Mouse (Mus musculus): Measurements from ENCODE around the gene Mrgpre. TPM values are rescaled to one million over a fixed set of nuclear protein-coding genes. Genes with fewer than 3 reads are reported as not detected.

Mrgpre gene
- total and polyA plus RNA-seq, 2 experiments, result 0.09 to 0.78 TPM

- Histone ChIP-seq H3K4me3 (ENCODE audit: insufficient read depth, low read depth, low read length) (no peak overlapping the region), H3K4me1 (ENCODE audit: control insufficient read depth, insufficient read depth, low read length) (peaks cover 39% of the 10 kb centered on the region), H3K9ac (ENCODE audit: low read depth, low read length) (no peak overlapping the region), H3K36me3 (ENCODE audit: control insufficient read depth, insufficient read depth, low read length) (no peaks in the 10 kb centered on the region), H3K27me3 (ENCODE audit: control insufficient read depth, insufficient read depth, low read length) (no peaks in the 10 kb centered on the region), H3K79me2 (ENCODE audit: control insufficient read depth, insufficient read depth, low read length) (no peaks in the 10 kb centered on the region), H3K27ac (replicated peaks; ENCODE audit: insufficient read depth, low read depth, low read length) (no peak overlapping the region)
- TF ChIP-seq POLR2A (IDR thresholded peaks at IDR 0.05; ENCODE audit: extremely low read depth, insufficient read depth, low read length) (no peak), CTCF (IDR thresholded peaks at IDR 0.05; ENCODE audit: low read depth, low read length) (peak; percentile 30; the same call in 1 of the 2 replicates)
- 16% methylated on average over 4 of the region's 4 CpGs for WGBS
- peak; percentile 95 for DNase-seq (ENCODE audit: extremely low read depth, low read depth, low spot score)
Measured at GRCm38 (mm10) chr7:143752056-143752455, 32.2 kb downstream of the Mrgpre start.

DNA sequence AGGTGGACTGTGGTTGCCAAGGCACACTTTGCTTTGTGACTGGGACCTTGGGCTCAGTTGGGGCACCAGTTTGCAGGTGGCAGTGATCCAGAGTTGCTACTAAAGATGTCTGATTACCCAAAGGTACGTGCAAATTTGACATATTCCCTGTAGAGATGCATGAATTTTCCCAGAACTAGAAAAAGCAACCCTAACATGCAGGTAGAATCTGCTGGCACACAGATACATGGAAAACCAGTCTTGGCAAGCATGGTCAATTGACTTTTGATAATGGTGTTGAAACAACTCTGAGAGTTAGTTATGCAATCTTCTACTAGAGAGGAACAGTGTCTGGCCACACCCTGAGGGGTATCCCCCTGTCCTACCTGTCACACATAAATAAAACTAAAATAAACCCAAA is 32.9 kb downstream of the Mrgpre start:
- Histone ChIP-seq H3K27me3 (ENCODE audit: control insufficient read depth, insufficient read depth, low read length) (no peaks in the 10 kb centered on the region), H3K36me3 (ENCODE audit: control insufficient read depth, insufficient read depth, low read length) (no peaks in the 10 kb centered on the region), H3K79me2 (ENCODE audit: control insufficient read depth, insufficient read depth, low read length) (no peaks in the 10 kb centered on the region), H3K4me3 (ENCODE audit: insufficient read depth, low read depth, low read length) (no peak overlapping the region), H3K27ac (replicated peaks; ENCODE audit: insufficient read depth, low read depth, low read length) (no peak overlapping the region), H3K9ac (ENCODE audit: low read depth, low read length) (no peak overlapping the region), H3K4me1 (ENCODE audit: control insufficient read depth, insufficient read depth, low read length) (peaks cover 38% of the 10 kb centered on the region)
- WGBS, result 15% methylated on average over 1 of the region's 1 CpGs
- peak; percentile 96 for DNase-seq (ENCODE audit: extremely low read depth, low read depth, low spot score)
- TF ChIP-seq POLR2A (IDR thresholded peaks at IDR 0.05; ENCODE audit: extremely low read depth, insufficient read depth, low read length) (no peak), CTCF (IDR thresholded peaks at IDR 0.05; ENCODE audit: low read depth, low read length) (no peak)

GRCm38 (mm10) chr7:143749045-143749444 is 35.3 kb downstream of the Mrgpre start:
- H3K9ac ChIP-seq (ENCODE audit: low read depth, low read length), result no peak overlapping the region
- no peaks in the 10 kb centered on the region for H3K79me2 ChIP-seq (ENCODE audit: control insufficient read depth, insufficient read depth, low read length)
- DNase-seq (ENCODE audit: extremely low read depth, low read depth, low spot score), result no peak
- H3K27me3 ChIP-seq (ENCODE audit: control insufficient read depth, insufficient read depth, low read length), result no peaks in the 10 kb centered on the region
- H3K4me3 ChIP-seq (ENCODE audit: insufficient read depth, low read depth, low read length), result no peak overlapping the region
- peaks cover 22% of the 10 kb centered on the region for H3K4me1 ChIP-seq (ENCODE audit: control insufficient read depth, insufficient read depth, low read length)
- 78% methylated on average over 3 of the region's 3 CpGs for WGBS
- no peak for TF ChIP-seq CTCF (IDR thresholded peaks at IDR 0.05; ENCODE audit: low read depth, low read length)
- TF ChIP-seq POLR2A (IDR thresholded peaks at IDR 0.05; ENCODE audit: extremely low read depth, insufficient read depth, low read length), result no peak
- no peaks in the 10 kb centered on the region for H3K36me3 ChIP-seq (ENCODE audit: control insufficient read depth, insufficient read depth, low read length)
- H3K27ac ChIP-seq (replicated peaks; ENCODE audit: insufficient read depth, low read depth, low read length), result no peak overlapping the region

DNA sequence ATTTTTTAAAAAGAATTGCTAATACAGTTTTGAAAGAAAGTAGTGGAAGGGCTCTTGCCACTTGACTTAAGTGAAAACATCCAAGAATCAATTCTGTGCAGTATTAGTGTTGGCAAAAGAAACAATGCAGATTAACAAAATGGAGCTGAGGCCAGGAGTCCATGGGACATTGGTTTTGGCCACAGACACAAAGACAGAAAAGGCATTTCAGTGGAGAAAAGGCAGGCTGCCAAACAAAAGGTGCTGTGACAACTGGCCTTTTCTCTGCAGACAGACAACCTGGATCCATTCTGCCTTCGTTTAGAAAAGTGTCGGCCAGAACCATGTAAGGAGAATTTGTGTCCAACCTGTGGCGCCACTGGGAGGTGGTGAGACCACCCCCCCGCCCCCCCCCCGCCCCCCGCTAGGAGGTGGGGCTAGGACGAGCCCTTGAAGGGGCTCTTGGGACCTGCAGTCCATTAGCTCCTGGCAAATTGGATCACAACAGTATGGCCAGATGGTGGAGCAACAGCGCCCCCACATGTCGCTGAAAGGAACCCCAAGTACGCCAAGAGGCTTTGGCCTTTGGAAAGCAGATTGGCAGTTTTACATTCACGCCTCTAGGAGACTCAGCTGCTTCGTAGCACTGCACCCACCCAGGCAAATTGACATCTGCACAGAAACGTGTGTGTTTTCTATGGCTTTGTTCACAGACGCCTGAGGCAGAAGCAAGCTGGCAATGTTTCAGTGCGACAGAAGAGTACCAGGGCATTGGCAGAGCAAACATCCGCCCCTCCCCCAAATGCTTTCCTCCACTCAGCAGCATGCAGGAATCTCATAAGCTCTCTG is 36.0 kb downstream of the Mrgpre start:
- no peaks in the 10 kb centered on the region for H3K79me2 ChIP-seq (ENCODE audit: control insufficient read depth, insufficient read depth, low read length)
- no peak overlapping the region for H3K4me3 ChIP-seq (ENCODE audit: insufficient read depth, low read depth, low read length)
- peaks cover 22% of the 10 kb centered on the region for H3K4me1 ChIP-seq (ENCODE audit: control insufficient read depth, insufficient read depth, low read length)
- 3% methylated on average over 16 of the region's 16 CpGs for WGBS
- H3K27ac ChIP-seq (replicated peaks; ENCODE audit: insufficient read depth, low read depth, low read length), result no peak overlapping the region
- H3K27me3 ChIP-seq (ENCODE audit: control insufficient read depth, insufficient read depth, low read length), result no peaks in the 10 kb centered on the region
- H3K36me3 ChIP-seq (ENCODE audit: control insufficient read depth, insufficient read depth, low read length), result no peaks in the 10 kb centered on the region
- no peak overlapping the region for H3K9ac ChIP-seq (ENCODE audit: low read depth, low read length)
- DNase-seq (ENCODE audit: extremely low read depth, low read depth, low spot score), result peak; percentile 95
- TF ChIP-seq POLR2A (IDR thresholded peaks at IDR 0.05; ENCODE audit: extremely low read depth, insufficient read depth, low read length) (no peak), CTCF (IDR thresholded peaks at IDR 0.05; ENCODE audit: low read depth, low read length) (peak; percentile 94)

DNA sequence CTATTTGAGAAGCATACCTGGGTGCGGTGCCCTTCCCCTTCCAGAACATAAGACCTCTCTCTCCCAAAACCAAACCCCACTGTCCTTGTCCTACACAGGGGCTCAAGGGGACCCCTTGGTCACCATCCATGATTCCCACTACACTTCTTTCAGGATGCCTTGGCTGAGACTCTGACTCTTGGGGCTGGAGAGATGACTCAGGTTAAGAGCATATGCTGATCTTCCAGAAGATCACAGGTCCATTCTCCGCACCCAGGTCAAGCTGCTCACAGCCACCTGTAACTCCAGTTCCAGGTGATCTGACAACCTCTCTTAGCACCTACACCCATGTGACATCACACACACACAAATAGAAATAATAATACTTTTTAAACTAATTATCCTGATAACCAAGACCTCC is 43.6 kb downstream of the Mrgpre start:
- H3K27ac ChIP-seq (replicated peaks; ENCODE audit: insufficient read depth, low read depth, low read length), result no peak overlapping the region
- no peak for DNase-seq (ENCODE audit: extremely low read depth, low read depth, low spot score)
- peak overlapping the region; percentile 59; the same call in 1 of the 2 replicates for H3K4me3 ChIP-seq (ENCODE audit: insufficient read depth, low read depth, low read length)
- H3K4me1 ChIP-seq (ENCODE audit: control insufficient read depth, insufficient read depth, low read length), result no peaks in the 10 kb centered on the region
- no peaks in the 10 kb centered on the region for H3K36me3 ChIP-seq (ENCODE audit: control insufficient read depth, insufficient read depth, low read length)
- TF ChIP-seq POLR2A (IDR thresholded peaks at IDR 0.05; ENCODE audit: extremely low read depth, insufficient read depth, low read length), result no peak
- no peak for TF ChIP-seq CTCF (IDR thresholded peaks at IDR 0.05; ENCODE audit: low read depth, low read length)
- no peaks in the 10 kb centered on the region for H3K27me3 ChIP-seq (ENCODE audit: control insufficient read depth, insufficient read depth, low read length)
- H3K9ac ChIP-seq (ENCODE audit: low read depth, low read length), result no peak overlapping the region
- no peaks in the 10 kb centered on the region for H3K79me2 ChIP-seq (ENCODE audit: control insufficient read depth, insufficient read depth, low read length)
- WGBS, result 34% methylated on average over 2 of the region's 2 CpGs

All from liver, adult 2 months (tissue).